22 mouse cellular contexts compared by ENCODE assay signal in genomic region chr14:7961714-7962113, GRCm38 (mm10). TPM values are rescaled to one million over a fixed set of nuclear protein-coding genes. Genes with fewer than 3 reads are reported as not detected.
DNase-seq lines count a peak whose midpoint lies in the region; ATAC-seq and TF ChIP-seq lines count a peak whose summit lies in the region.
"Had no signal": no experiment of that assay in that cellular context is flagged by ENCODE, and none has a peak within 500 bp of the region (broad histone marks: within the 10 kb centered on the region; RNA-seq: fewer than 3 reads in every experiment).

No protein-coding gene starts in this region.

- no peak overlapping the region for H3K9ac ChIP-seq in embryonic facial prominence, embryonic 14.5 days (ENCODE audit: low read depth, low read length)
- no peak overlapping the region for H3K9ac ChIP-seq in hindbrain, postnatal 0 days (replicated peaks; ENCODE audit: low read length)
- H3K9ac ChIP-seq: forebrain, postnatal 0 days; midbrain, embryonic 12.5 days; neural tube, embryonic 12.5 days had no signal

- no peak overlapping the region for H3K4me3 ChIP-seq in embryonic facial prominence, embryonic 14.5 days (ENCODE audit: low read depth, low read length)
- H3K4me3 ChIP-seq in embryonic facial prominence, embryonic 10.5 days = no peak overlapping the region
- no peak overlapping the region for H3K4me3 ChIP-seq in hindbrain, postnatal 0 days (ENCODE audit: low read length)
- no peak overlapping the region for H3K4me3 ChIP-seq in hindbrain, embryonic 10.5 days
- H3K4me3 ChIP-seq: erythroblast, embryonic 14.5 days; midbrain, embryonic 12.5 days; neural tube, embryonic 12.5 days had no signal

- no peaks in the 10 kb centered on the region for H3K4me1 ChIP-seq in embryonic facial prominence, embryonic 14.5 days (ENCODE audit: control insufficient read depth, insufficient read depth, low read length)
- peaks cover 12% of the 10 kb centered on the region for H3K4me1 ChIP-seq in embryonic facial prominence, embryonic 10.5 days
- no peaks in the 10 kb centered on the region for H3K4me1 ChIP-seq in hindbrain, postnatal 0 days (ENCODE audit: insufficient read depth, low read length)
- H3K4me1 ChIP-seq in hindbrain, embryonic 10.5 days (replicated peaks) = peaks cover 9% of the 10 kb centered on the region
- H3K4me1 ChIP-seq: neural tube, embryonic 12.5 days had no signal

- no peaks in the 10 kb centered on the region for H3K36me3 ChIP-seq in embryonic facial prominence, embryonic 14.5 days (ENCODE audit: control insufficient read depth, insufficient read depth, low read length)
- no peaks in the 10 kb centered on the region for H3K36me3 ChIP-seq in embryonic facial prominence, embryonic 10.5 days (replicated peaks)
- H3K36me3 ChIP-seq in hindbrain, postnatal 0 days (ENCODE audit: insufficient read depth, low read length) = no peaks in the 10 kb centered on the region
- H3K36me3 ChIP-seq in hindbrain, embryonic 10.5 days = no peaks in the 10 kb centered on the region
- H3K36me3 ChIP-seq: midbrain, embryonic 12.5 days; neural tube, embryonic 12.5 days had no signal

- H3K4me2 ChIP-seq in embryonic facial prominence, embryonic 14.5 days (ENCODE audit: low read depth, low read length) = no peak overlapping the region
- no peak overlapping the region for H3K4me2 ChIP-seq in hindbrain, postnatal 0 days (ENCODE audit: low read depth, low read length)
- H3K4me2 ChIP-seq: midbrain, embryonic 12.5 days; neural tube, embryonic 12.5 days had no signal

- peak; percentile 71 for DNase-seq in embryonic facial prominence, embryonic 14.5 days (ENCODE audit: low spot score)
- no peak for DNase-seq in embryonic facial prominence, embryonic 10.5 days (ENCODE audit: low spot score)
- peak; percentile 35 for DNase-seq in hindbrain, postnatal 0 days (ENCODE audit: low spot score)
- no peak for DNase-seq in hindbrain, embryonic 10.5 days (ENCODE audit: low spot score)
- peak; percentile 30 to 33 for DNase-seq in lung, postnatal 4 days
- DNase-seq in lung, postnatal 14 days = no peak
- peak; percentile 22 for DNase-seq in gonadal fat pad, adult 2 months (ENCODE audit: low read depth)
- DNase-seq in gastrocnemius, adult 18-20 months (ENCODE audit: low spot score) = no peak
- DNase-seq: forebrain, postnatal 0 days; gastrocnemius, postnatal 14 days; layer of hippocampus, adult 9-11 months; liver had no signal

- no peaks in the 10 kb centered on the region for H3K9me3 ChIP-seq in embryonic facial prominence, embryonic 14.5 days (ENCODE audit: control insufficient read depth, low read length)
- H3K9me3 ChIP-seq in embryonic facial prominence, embryonic 10.5 days = no peaks in the 10 kb centered on the region
- H3K9me3 ChIP-seq in hindbrain, postnatal 0 days (ENCODE audit: low read length) = no peaks in the 10 kb centered on the region
- no peaks in the 10 kb centered on the region for H3K9me3 ChIP-seq in hindbrain, embryonic 10.5 days
- H3K9me3 ChIP-seq: midbrain, embryonic 12.5 days; neural tube, embryonic 12.5 days had no signal

- 48% methylated on average over 5 of the region's 5 CpGs for WGBS in embryonic facial prominence, embryonic 14.5 days
- WGBS in embryonic facial prominence, embryonic 10.5 days = 89% methylated on average over 5 of the region's 5 CpGs
- WGBS in hindbrain, postnatal 0 days = 50% methylated on average over 5 of the region's 5 CpGs
- WGBS in hindbrain, embryonic 10.5 days = 87% methylated on average over 5 of the region's 5 CpGs

- no peak for TF ChIP-seq CTCF in hindbrain, postnatal 0 days (IDR thresholded peaks at IDR 0.05; ENCODE audit: low read depth)

- H3K27me3 ChIP-seq in embryonic facial prominence, embryonic 14.5 days (replicated peaks; ENCODE audit: control insufficient read depth, insufficient read depth, low read length) = no peaks in the 10 kb centered on the region
- H3K27me3 ChIP-seq in embryonic facial prominence, embryonic 10.5 days (replicated peaks; ENCODE audit: low read depth, poor library complexity, severe bottlenecking) = no peaks in the 10 kb centered on the region
- H3K27me3 ChIP-seq in hindbrain, postnatal 0 days (ENCODE audit: insufficient read depth, low read length) = no peaks in the 10 kb centered on the region
- H3K27me3 ChIP-seq in hindbrain, embryonic 10.5 days (ENCODE audit: insufficient read depth, poor library complexity, severe bottlenecking) = no peaks in the 10 kb centered on the region
- H3K27me3 ChIP-seq: midbrain, embryonic 12.5 days; neural tube, embryonic 12.5 days had no signal

- ATAC-seq in embryonic facial prominence, embryonic 14.5 days (ENCODE audit: low read depth) = no peak
- ATAC-seq in hindbrain, postnatal 0 days = no peak
- ATAC-seq: forebrain, postnatal 0 days; intestine, embryonic 16.5 days had no signal

- H3K27ac ChIP-seq in embryonic facial prominence, embryonic 14.5 days (replicated peaks; ENCODE audit: low read depth, low read length) = no peak overlapping the region
- H3K27ac ChIP-seq in embryonic facial prominence, embryonic 10.5 days (replicated peaks) = no peak overlapping the region
- H3K27ac ChIP-seq in hindbrain, postnatal 0 days = no peak overlapping the region
- no peak overlapping the region for H3K27ac ChIP-seq in hindbrain, embryonic 10.5 days
- H3K27ac ChIP-seq: kidney, postnatal 0 days; midbrain, embryonic 12.5 days; neural tube, embryonic 12.5 days had no signal

RNA-seq across cellular contexts. Expression of gene Gm45521, which starts 4.6 kb away (rescaled TPM):
- polyA plus RNA-seq in embryonic facial prominence, embryonic 14.5 days (2014; fragmentation: Nextera tagmentation; extraction: Ambion mirVana) = not detected in 2 replicates
- 0.48 TPM in 1 of 2 replicates, not detected in the other for polyA plus RNA-seq in embryonic facial prominence, embryonic 10.5 days (2016; fragmentation: Nextera tagmentation; extraction: Ambion mirVana)
- not detected in 2 replicates for total RNA-seq in hindbrain, postnatal 0 days (2014; rRNA removed)
- 0.23 TPM in 1 of 2 replicates, not detected in the other for polyA plus RNA-seq in hindbrain, postnatal 0 days (2015; fragmentation: Nextera tagmentation; extraction: Ambion mirVana)
- polyA plus RNA-seq in hindbrain, embryonic 10.5 days (2016; fragmentation: Nextera tagmentation; extraction: Ambion mirVana) = 0.56 and 0.85 TPM in 2 replicates
- not detected in 2 replicates for polyA plus RNA-seq in gonadal fat pad, adult 2 months (2012; rRNA removed)
- not detected for total RNA-seq in gastrocnemius, adult 18-20 months (2021)
- total RNA-seq: adrenal gland, postnatal 36 days; forebrain, postnatal 0 days; gastrocnemius, postnatal 14 days had no signal
- polyA plus RNA-seq: C2C12; erythroblast, embryonic 14.5 days; forebrain, postnatal 0 days; hindbrain, embryonic 11.5 days; intestine, embryonic 16.5 days; kidney, postnatal 0 days; lung, embryonic 16.5 days; midbrain, embryonic 12.5 days; neural tube, embryonic 12.5 days; urinary bladder, adult 2 months had no signal

RNA-seq across cellular contexts. Expression of gene Dnase1l3, which starts 32.7 kb away (rescaled TPM):
- 0.62 and 0.89 TPM in 2 replicates for polyA plus RNA-seq in embryonic facial prominence, embryonic 14.5 days (2014; fragmentation: Nextera tagmentation; extraction: Ambion mirVana)
- 0.04 TPM in 1 of 2 replicates, not detected in the other for polyA plus RNA-seq in embryonic facial prominence, embryonic 10.5 days (2016; fragmentation: Nextera tagmentation; extraction: Ambion mirVana)
- total RNA-seq in hindbrain, postnatal 0 days (2014; rRNA removed) = not detected in 2 replicates
- polyA plus RNA-seq in hindbrain, postnatal 0 days (2015; fragmentation: Nextera tagmentation; extraction: Ambion mirVana) = 0.05 and 0.09 TPM in 2 replicates
- 0.07 TPM in 1 of 2 replicates, not detected in the other for polyA plus RNA-seq in hindbrain, embryonic 10.5 days (2016; fragmentation: Nextera tagmentation; extraction: Ambion mirVana)
- 1.4 and 2.1 TPM in 2 replicates for polyA plus RNA-seq in gonadal fat pad, adult 2 months (2012; rRNA removed)
- total RNA-seq in gastrocnemius, adult 18-20 months (2021) = not detected
- total RNA-seq: forebrain, postnatal 0 days had no signal
- polyA plus RNA-seq: C2C12; erythroblast, embryonic 14.5 days had no signal

RNA-seq across cellular contexts. Expression of gene Abhd6, which starts 41.0 kb away (rescaled TPM):
- polyA plus RNA-seq in embryonic facial prominence, embryonic 14.5 days (2014; fragmentation: Nextera tagmentation; extraction: Ambion mirVana) = 20.0 and 20.3 TPM in 2 replicates
- 16.9 and 17.6 TPM in 2 replicates for polyA plus RNA-seq in embryonic facial prominence, embryonic 10.5 days (2016; fragmentation: Nextera tagmentation; extraction: Ambion mirVana)
- total RNA-seq in hindbrain, postnatal 0 days (2014; rRNA removed) = 14.8 and 15.8 TPM in 2 replicates
- polyA plus RNA-seq in hindbrain, postnatal 0 days (2015; fragmentation: Nextera tagmentation; extraction: Ambion mirVana) = 33.5 and 36.5 TPM in 2 replicates
- polyA plus RNA-seq in hindbrain, embryonic 10.5 days (2016; fragmentation: Nextera tagmentation; extraction: Ambion mirVana) = 14.8 and 15.1 TPM in 2 replicates
- 15.3 and 17.2 TPM in 2 replicates for polyA plus RNA-seq in gonadal fat pad, adult 2 months (2012; rRNA removed)
- total RNA-seq in gastrocnemius, adult 18-20 months (2021) = 1 to 10 TPM; 7.6 to 8.6 TPM
- polyA plus RNA-seq: erythroblast, embryonic 14.5 days had no signal

Comparison
In these comparisons a context has a peak if more than half of its experiments do, and no peak if none do; other contexts are left out.
1. DNase-seq: peak in embryonic facial prominence, embryonic 14.5 days (single experiment), hindbrain, postnatal 0 days (single experiment), lung, postnatal 4 days (2 of 2) and gonadal fat pad, adult 2 months (single experiment); none in embryonic facial prominence, embryonic 10.5 days (single experiment), hindbrain, embryonic 10.5 days (single experiment), lung, postnatal 14 days (single experiment) and gastrocnemius, adult 18-20 months (single experiment).